Mouse (Mus musculus) bone marrow macrophage, adult 2 months (primary cell): ENCODE measurements around the gene Arhgap23. TPM values are rescaled to one million over a fixed set of nuclear protein-coding genes. Genes with fewer than 3 reads are reported as not detected.

Experiments used
- H3K27ac ChIP-seq: 2 replicates; pipeline ENCODE4 v1.5.1; 2012; ENCODE audit warnings: low read depth, low read length; ENCODE audit not compliant: insufficient read depth
- H3K4me1 ChIP-seq: 2 replicates; pipeline ENCODE4 v1.6.1; 2012; ENCODE audit warnings: low read length; ENCODE audit not compliant: control insufficient read depth, insufficient read depth
- H3K4me3 ChIP-seq: 2 replicates; pipeline ENCODE4 v1.5.1; 2012; ENCODE audit warnings: mild to moderate bottlenecking, low read length, moderate library complexity; ENCODE audit not compliant: insufficient read depth
- CTCF ChIP-seq: IDR thresholded peaks from 2 replicates; pipeline ENCODE4 v1.5.1; 2012; ENCODE audit warnings: low read depth, mild to moderate bottlenecking, low read length, moderate library complexity
- POLR2A ChIP-seq: IDR thresholded peaks from 2 replicates; pipeline ENCODE4 v1.6.1; 2012; ENCODE audit warnings: mild to moderate bottlenecking, low read depth, low read length, borderline replicate concordance
- polyA plus RNA-seq: library from polyadenylated mRNA; stranded (reverse); fragments of >200 nt; gene quantifications from 2 replicates; pipeline ENCODE4 v1.2.4, GENCODE M21; 2012; ENCODE audit not compliant: missing spikeins, insufficient read depth, insufficient read length

The Arhgap23 gene
- polyA plus RNA-seq, 1 experiment = 9.2 TPM

GRCm38 (mm10) chr11:97535660-97536059 lies 120.3 kb downstream of the Arhgap23 start:
- no peaks in the 10 kb centered on the region for H3K4me1 ChIP-seq
- H3K4me3 ChIP-seq = no peak overlapping the region
- no peak overlapping the region for H3K27ac ChIP-seq
- TF ChIP-seq CTCF (no peak), POLR2A (no peak)

GRCm38 (mm10) chr11:97536083-97536747 lies 120.9 kb downstream of the Arhgap23 start:
- TF ChIP-seq CTCF = no peak
- H3K4me1 ChIP-seq = no peaks in the 10 kb centered on the region
- H3K27ac ChIP-seq = no peak overlapping the region
- H3K4me3 ChIP-seq = no peak overlapping the region

GRCm38 (mm10) chr11:97536835-97537579 lies 121.7 kb downstream of the Arhgap23 start:
- Histone ChIP-seq H3K4me3 (no peak overlapping the region), H3K4me1 (no peaks in the 10 kb centered on the region), H3K27ac (no peak overlapping the region)
- no peak for TF ChIP-seq POLR2A
- no peak for TF ChIP-seq CTCF

- no peaks in the 10 kb centered on the region for H3K4me1 ChIP-seq
- TF ChIP-seq CTCF = no peak
- no peak for TF ChIP-seq POLR2A
- no peak overlapping the region for H3K4me3 ChIP-seq
- H3K27ac ChIP-seq = no peak overlapping the region
Measured at GRCm38 (mm10) chr11:97537580-97538089, 122.3 kb downstream of the Arhgap23 start.

- TF ChIP-seq CTCF (no peak), POLR2A (no peak)
- Histone ChIP-seq H3K27ac (no peak overlapping the region), H3K4me3 (no peak overlapping the region), H3K4me1 (no peaks in the 10 kb centered on the region)
Measured at GRCm38 (mm10) chr11:97539622-97540021, 124.3 kb downstream of the Arhgap23 start.

GRCm38 (mm10) chr11:97540136-97540535 lies 124.8 kb downstream of the Arhgap23 start:
- Histone ChIP-seq H3K27ac (no peak overlapping the region), H3K4me1 (no peaks in the 10 kb centered on the region), H3K4me3 (no peak overlapping the region)
- TF ChIP-seq POLR2A (no peak), CTCF (no peak)

- TF ChIP-seq CTCF (no peak), POLR2A (no peak)
- Histone ChIP-seq H3K4me3 (no peak overlapping the region), H3K27ac (no peak overlapping the region), H3K4me1 (no peaks in the 10 kb centered on the region)
Measured at GRCm38 (mm10) chr11:97540604-97541003, 125.3 kb downstream of the Arhgap23 start.

GRCm38 (mm10) chr11:97542171-97543150 lies 127.1 kb downstream of the Arhgap23 start:
- TF ChIP-seq CTCF = no peak
- Histone ChIP-seq H3K4me1 (peaks cover 4% of the 10 kb centered on the region), H3K4me3 (no peak overlapping the region), H3K27ac (no peak overlapping the region)

GRCm38 (mm10) chr11:97543181-97543733 lies 127.9 kb downstream of the Arhgap23 start:
- Histone ChIP-seq H3K4me1 (peaks cover 4% of the 10 kb centered on the region), H3K27ac (no peak overlapping the region), H3K4me3 (no peak overlapping the region)
- TF ChIP-seq POLR2A (no peak), CTCF (no peak)
